Comparison of ENCODE assay signal across 10 mouse cellular contexts in genomic region chr9:63197252-63197651, GRCm38 (mm10). TPM values are rescaled to one million over a fixed set of nuclear protein-coding genes. Genes with fewer than 3 reads are reported as not detected.
DNase-seq lines count a peak whose midpoint lies in the region; ATAC-seq and TF ChIP-seq lines count a peak whose summit lies in the region.
"Had no signal": no experiment of that assay in that cellular context is flagged by ENCODE, and none has a peak within 500 bp of the region (broad histone marks: within the 10 kb centered on the region; RNA-seq: fewer than 3 reads in every experiment).

No protein-coding gene starts in this region.

- no peak for TF ChIP-seq POLR2A in heart, adult 2 months (IDR thresholded peaks at IDR 0.05; ENCODE audit: insufficient read depth, low read depth, low read length)

- peak; percentile 15 to 24 for DNase-seq in heart, postnatal 10 days
- no peak for DNase-seq in heart, adult 2 months
- DNase-seq in forebrain, postnatal 0 days: no peak
- peak; percentile 11 for DNase-seq in lung, postnatal 36 days
- DNase-seq in spleen, adult 12 weeks (ENCODE audit: low spot score): no peak
- no peak for DNase-seq in adrenal gland, adult 18-20 months (ENCODE audit: low spot score in 2 of 2)

- no peak for TF ChIP-seq EP300 in heart, adult 2 months (IDR thresholded peaks at IDR 0.05; ENCODE audit: insufficient read depth, low read depth, low read length)

- no peaks in the 10 kb centered on the region for H3K79me2 ChIP-seq in heart, adult 2 months (replicated peaks; ENCODE audit: control insufficient read depth, insufficient read depth, low read length)

- H3K4me2 ChIP-seq in neural tube, embryonic 13.5 days: peak overlapping the region; percentile 24; the same call in 1 of the 2 replicates
- no peak overlapping the region for H3K4me2 ChIP-seq in neural tube, embryonic 15.5 days
- no peak overlapping the region for H3K4me2 ChIP-seq in forebrain, postnatal 0 days (ENCODE audit: low read depth)
- H3K4me2 ChIP-seq: liver, embryonic 11.5 days had no signal

- WGBS in heart, adult 2 months: 27% methylated on average over 8 of the region's 8 CpGs
- 4% methylated on average over 8 of the region's 8 CpGs for whole genome bisulfite sequencing in neural tube, embryonic 13.5 days
- WGBS in neural tube, embryonic 15.5 days: 17% methylated on average over 8 of the region's 8 CpGs
- WGBS in forebrain, postnatal 0 days: 13% methylated on average over 8 of the region's 8 CpGs

- intact Hi-C loops in heart, postnatal 10 days (cut with DNase I): no loop called here
- intact Hi-C loops in heart, adult 2 months (cut with DNase I): no loop called here

- no peak overlapping the region for H3K27ac ChIP-seq in heart, adult 2 months
- peak overlapping the region; percentile 56; the same call in 1 of the 2 replicates for H3K27ac ChIP-seq in neural tube, embryonic 13.5 days (replicated peaks)
- H3K27ac ChIP-seq in neural tube, embryonic 15.5 days (replicated peaks): no peak overlapping the region
- no peak overlapping the region for H3K27ac ChIP-seq in forebrain, postnatal 0 days (ENCODE audit: low read depth, low read length)

- no peaks in the 10 kb centered on the region for H3K36me3 ChIP-seq in heart, adult 2 months (ENCODE audit: control insufficient read depth, insufficient read depth, low read length)
- H3K36me3 ChIP-seq in neural tube, embryonic 13.5 days: no peaks in the 10 kb centered on the region
- no peaks in the 10 kb centered on the region for H3K36me3 ChIP-seq in neural tube, embryonic 15.5 days
- H3K36me3 ChIP-seq in forebrain, postnatal 0 days (ENCODE audit: insufficient read depth): no peaks in the 10 kb centered on the region

- ATAC-seq in neural tube, embryonic 13.5 days (ENCODE audit: low read depth): no peak
- no peak for ATAC-seq in neural tube, embryonic 15.5 days (ENCODE audit: low FRiP score)
- ATAC-seq in forebrain, postnatal 0 days: peak; percentile 45; the same call in 1 of the 2 replicates

- H3K4me1 ChIP-seq in heart, adult 2 months (ENCODE audit: control insufficient read depth, insufficient read depth, low read length): peaks cover 3% of the 10 kb centered on the region; the same call in 1 of the 2 replicates
- H3K4me1 ChIP-seq in neural tube, embryonic 13.5 days (replicated peaks): peaks cover 58% of the 10 kb centered on the region
- H3K4me1 ChIP-seq in neural tube, embryonic 15.5 days: peaks cover 23% of the 10 kb centered on the region
- peaks cover 5% of the 10 kb centered on the region; the same call in 1 of the 2 replicates for H3K4me1 ChIP-seq in forebrain, postnatal 0 days (ENCODE audit: insufficient read depth)

- no peak overlapping the region for H3K4me3 ChIP-seq in heart, adult 2 months
- H3K4me3 ChIP-seq in neural tube, embryonic 13.5 days: no peak overlapping the region
- no peak overlapping the region for H3K4me3 ChIP-seq in neural tube, embryonic 15.5 days (replicated peaks)
- no peak overlapping the region for H3K4me3 ChIP-seq in forebrain, postnatal 0 days (ENCODE audit: low read depth, low read length)

- H3K9me3 ChIP-seq in neural tube, embryonic 13.5 days: no peaks in the 10 kb centered on the region
- H3K9me3 ChIP-seq in neural tube, embryonic 15.5 days (replicated peaks): no peaks in the 10 kb centered on the region
- no peaks in the 10 kb centered on the region for H3K9me3 ChIP-seq in forebrain, postnatal 0 days (ENCODE audit: low read length)

- no peak for TF ChIP-seq CTCF in heart, adult 2 months (IDR thresholded peaks at IDR 0.05)
- TF ChIP-seq CTCF in forebrain, postnatal 0 days (IDR thresholded peaks at IDR 0.05; ENCODE audit: low read depth): no peak

- H3K9ac ChIP-seq in heart, adult 2 months (ENCODE audit: low read depth, low read length): no peak overlapping the region
- H3K9ac ChIP-seq in neural tube, embryonic 13.5 days: 0 out of 2 replicates have a peak overlapping the region, but pooled peaks have one; percentile 22
- H3K9ac ChIP-seq in neural tube, embryonic 15.5 days (replicated peaks): no peak overlapping the region
- no peak overlapping the region for H3K9ac ChIP-seq in forebrain, postnatal 0 days

- H3K27me3 ChIP-seq in heart, adult 2 months (ENCODE audit: control insufficient read depth, insufficient read depth, low read length): no peaks in the 10 kb centered on the region
- no peaks in the 10 kb centered on the region for H3K27me3 ChIP-seq in neural tube, embryonic 13.5 days
- H3K27me3 ChIP-seq in neural tube, embryonic 15.5 days (replicated peaks): no peaks in the 10 kb centered on the region
- H3K27me3 ChIP-seq in forebrain, postnatal 0 days (ENCODE audit: insufficient read depth, low read length): no peaks in the 10 kb centered on the region

RNA-seq across cellular contexts. Expression of gene Skor1, which starts 48.5 kb away (rescaled TPM):
- under 1 TPM; 0.07 to 0.22 TPM for total RNA-seq in heart, postnatal 10 days (2021)
- total RNA-seq in heart, adult 2 months (2021): under 1 TPM; 0.07 to 0.10 TPM
- 0.04 TPM in 1 of 2 replicates, not detected in the other for polyA plus RNA-seq in heart, adult 2 months (2012; rRNA removed)
- 25.4 and 27.9 TPM in 2 replicates for polyA plus RNA-seq in neural tube, embryonic 13.5 days (2015; fragmentation: Nextera tagmentation; extraction: Ambion mirVana)
- 12.2 and 18.7 TPM in 2 replicates for polyA plus RNA-seq in neural tube, embryonic 15.5 days (2015; fragmentation: Nextera tagmentation; extraction: Ambion mirVana)
- 0.69 and 1.0 TPM in 2 replicates for total RNA-seq in forebrain, postnatal 0 days (2014; rRNA removed)
- 0.30 and 0.35 TPM in 2 replicates for polyA plus RNA-seq in forebrain, postnatal 0 days (2015; fragmentation: Nextera tagmentation; extraction: Ambion mirVana)
- total RNA-seq in adrenal gland, adult 18-20 months (2021): under 1 TPM; 0.06 to 0.10 TPM
- total RNA-seq: MEL had no signal
- polyA plus RNA-seq: liver, embryonic 11.5 days had no signal

Comparison
In these comparisons a context has a peak if more than half of its experiments do, and no peak if none do; other contexts are left out.
1. DNase-seq: peak in heart, postnatal 10 days (2 of 2) and lung, postnatal 36 days (single experiment); none in heart, adult 2 months (0 of 2), forebrain, postnatal 0 days (single experiment), spleen, adult 12 weeks (single experiment) and adrenal gland, adult 18-20 months (0 of 2).